Mouse (Mus musculus) liver, embryonic 13.5 days (tissue): Measurements from ENCODE around the gene Arcn1. TPM values are rescaled to one million over a fixed set of nuclear protein-coding genes. Genes with fewer than 3 reads are reported as not detected.
A peak's percentile ranks its signal among the peaks of the same experiment; 100 is the strongest.

ENCODE experiments used
- ATAC-seq: fragments of 200-750 bp; cut with Nextera tagmentation; 2 replicates; pipeline ENCODE4 v1.8.0; 2017; ENCODE audit warnings: low read depth, mild to moderate bottlenecking, moderate number of reproducible peaks, moderate library complexity
- DNase-seq: peaks from one replicate; pipeline ENCODE4 v3.0.0; 2022
- H3K27ac ChIP-seq: fragments of 300-500 bp; sonication (generic); 2 replicates; pipeline ENCODE4 v1.5.1; 2015; ENCODE audit warnings: moderate library complexity, mild to moderate bottlenecking, inconsistent platforms
- H3K27me3 ChIP-seq: fragments of 300-500 bp; sonication (generic); 2 replicates; pipeline ENCODE4 v1.6.1; 2015; ENCODE audit warnings: mild to moderate bottlenecking, inconsistent platforms
- H3K36me3 ChIP-seq: fragments of 300-500 bp; sonication (generic); 2 replicates; pipeline ENCODE4 v1.6.1; 2015; ENCODE audit warnings: mild to moderate bottlenecking, inconsistent platforms
- H3K4me1 ChIP-seq: fragments of 300-500 bp; sonication (generic); replicated peaks from 2 replicates; pipeline ENCODE4 v1.6.1; 2015; ENCODE audit warnings: inconsistent platforms
- H3K4me2 ChIP-seq: fragments of 300-500 bp; sonication (generic); 2 replicates; pipeline ENCODE4 v1.6.1; 2015; ENCODE audit warnings: inconsistent platforms, mild to moderate bottlenecking, moderate library complexity
- H3K4me3 ChIP-seq: fragments of 300-500 bp; sonication (generic); replicated peaks from 2 replicates; pipeline ENCODE4 v1.5.1; 2015; ENCODE audit warnings: mild to moderate bottlenecking, inconsistent platforms
- H3K9ac ChIP-seq: fragments of 300-500 bp; sonication (generic); 2 replicates; pipeline ENCODE4 v1.6.1; 2015; ENCODE audit warnings: mild to moderate bottlenecking, inconsistent platforms
- H3K9me3 ChIP-seq: fragments of 300-500 bp; sonication (generic); replicated peaks from 2 replicates; pipeline ENCODE4 v1.6.1; 2016; ENCODE audit warnings: inconsistent platforms
- WGBS: fragments of 180-500 bp; shearing (Covaris S2); methylation state at CpG from one replicate; pipeline ENCODE4 v1.1.7; 2015; ENCODE audit not compliant: insufficient replicate concordance; 5-methylcytosine and 5-hydroxymethylcytosine counted together
- polyA plus RNA-seq: library from polyadenylated mRNA; unstranded; fragments of >200 nt; fragmentation: Nextera tagmentation; extraction: Ambion mirVana; gene quantifications from 2 replicates; pipeline ENCODE4 v1.2.1, GENCODE M21; 2015

Arcn1 gene
- polyA plus RNA-seq, 1 experiment from 2014 or later, result 87.3 TPM

DNA sequence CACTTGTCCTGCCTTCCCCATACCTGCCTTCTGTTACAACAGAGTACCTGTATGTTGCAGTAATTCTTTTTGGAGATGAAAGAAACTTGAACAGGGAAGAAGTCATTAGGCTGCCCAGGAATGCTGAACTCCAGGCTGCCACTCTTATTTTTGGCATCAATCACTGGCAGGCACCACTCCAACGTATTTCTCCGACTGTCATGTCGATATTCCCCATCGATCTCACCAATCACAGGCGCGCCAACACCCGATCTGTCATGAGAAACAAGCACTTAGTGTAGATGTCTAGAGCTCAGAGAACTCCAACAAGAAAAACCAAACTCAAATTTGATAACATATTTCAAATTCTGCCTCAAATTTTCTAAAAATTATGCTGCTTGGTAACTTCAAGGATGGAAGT is 22.3 kb downstream of the Arcn1 start:
- Histone ChIP-seq H3K27ac (no peak overlapping the region), H3K4me3 (no peak overlapping the region), H3K4me2 (no peak overlapping the region), H3K36me3 (peaks cover 83% of the 10 kb centered on the region), H3K9me3 (no peaks in the 10 kb centered on the region), H3K4me1 (no peaks in the 10 kb centered on the region), H3K9ac (no peak overlapping the region), H3K27me3 (no peaks in the 10 kb centered on the region)
- no peak for DNase-seq
- 86% methylated on average over 7 of the region's 7 CpGs for WGBS
- ATAC-seq, result no peak

- Histone ChIP-seq H3K36me3 (peaks cover 39% of the 10 kb centered on the region), H3K4me1 (no peaks in the 10 kb centered on the region), H3K4me2 (no peak overlapping the region), H3K27ac (no peak overlapping the region), H3K9me3 (no peaks in the 10 kb centered on the region), H3K4me3 (no peak overlapping the region), H3K27me3 (peaks cover 19% of the 10 kb centered on the region), H3K9ac (no peak overlapping the region)
- DNase-seq (no peak), ATAC-seq (no peak)
- 78% methylated on average over 1 of the region's 1 CpGs for WGBS
Observed at GRCm38 (mm10) chr9:44740663-44741192, 26.9 kb downstream of the Arcn1 start.

GRCm38 (mm10) chr9:44737240-44737949 is 30.2 kb downstream of the Arcn1 start:
- Histone ChIP-seq H3K27me3 (peaks cover 52% of the 10 kb centered on the region), H3K4me1 (peaks cover 31% of the 10 kb centered on the region)
- DNase-seq, result no peak

DNA sequence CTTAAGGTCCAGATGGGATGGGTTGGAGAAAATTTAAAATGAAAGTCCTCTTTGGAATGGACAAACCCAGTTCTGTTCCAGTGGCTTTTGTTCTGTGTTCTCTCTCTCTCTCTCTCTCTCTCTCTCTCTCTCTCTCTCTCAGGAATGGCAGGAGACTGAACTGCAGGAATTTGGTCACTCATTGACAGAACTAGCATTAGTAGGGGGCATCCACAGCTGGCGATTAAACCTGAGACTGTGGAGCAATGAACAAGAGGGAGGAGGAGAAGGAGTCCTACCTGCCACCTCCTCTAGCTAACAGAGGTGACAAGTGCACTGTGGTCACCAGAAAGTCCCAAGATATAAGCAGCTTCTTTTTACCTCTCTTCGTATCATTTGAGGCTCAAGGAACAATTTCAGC is 31.3 kb downstream of the Arcn1 start:
- Histone ChIP-seq H3K9me3 (no peaks in the 10 kb centered on the region), H3K4me2 (no peak overlapping the region), H3K4me1 (peaks cover 39% of the 10 kb centered on the region), H3K9ac (no peak overlapping the region), H3K27ac (no peak overlapping the region), H3K36me3 (no peaks in the 10 kb centered on the region), H3K4me3 (no peak overlapping the region), H3K27me3 (peaks cover 56% of the 10 kb centered on the region)
- WGBS, result 50% methylated on average over 2 of the region's 2 CpGs
- DNase-seq (no peak), ATAC-seq (no peak)

More at GRCm38 (mm10) chr9:44737240-44737949, 30.2 kb downstream of the Arcn1 start:
- Histone ChIP-seq H3K27ac (no peak overlapping the region), H3K36me3 (peaks cover 6% of the 10 kb centered on the region), H3K4me2 (no peak overlapping the region), H3K4me3 (no peak overlapping the region), H3K9ac (no peak overlapping the region), H3K9me3 (no peaks in the 10 kb centered on the region)
- no peak for ATAC-seq
- 36% methylated on average over 8 of the region's 8 CpGs for WGBS

DNA sequence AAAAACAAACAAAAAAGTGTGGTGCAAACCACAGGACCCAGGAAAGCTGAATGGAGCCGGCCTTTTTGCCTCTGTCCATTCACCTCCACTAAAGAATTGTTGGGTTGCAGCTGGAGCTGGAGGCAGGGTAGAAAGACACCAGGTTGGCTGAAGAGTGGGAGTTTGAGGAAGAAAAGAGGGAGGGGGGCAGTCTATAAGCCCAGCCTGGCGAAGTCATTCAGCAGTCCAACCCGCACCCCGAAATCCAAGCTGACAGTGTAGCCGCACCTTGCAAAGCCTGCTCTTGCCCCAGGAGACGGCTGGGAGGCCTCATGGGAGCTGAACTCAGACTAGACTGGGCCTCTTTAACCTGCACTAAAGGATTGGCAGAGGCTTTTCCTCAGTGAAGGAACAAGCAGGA is 31.8 kb downstream of the Arcn1 start:
- H3K4me2 ChIP-seq, result no peak overlapping the region
- H3K9me3 ChIP-seq, result no peaks in the 10 kb centered on the region
- no peaks in the 10 kb centered on the region for H3K36me3 ChIP-seq
- H3K27me3 ChIP-seq, result peaks cover 56% of the 10 kb centered on the region
- DNase-seq, result no peak
- WGBS, result 69% methylated on average over 6 of the region's 6 CpGs
- H3K4me3 ChIP-seq, result no peak overlapping the region
- H3K4me1 ChIP-seq, result peaks cover 39% of the 10 kb centered on the region
- no peak overlapping the region for H3K9ac ChIP-seq
- ATAC-seq, result no peak
- H3K27ac ChIP-seq, result no peak overlapping the region

GRCm38 (mm10) chr9:44734524-44735494 is 32.8 kb downstream of the Arcn1 start, which contains the start of gene Phldb1:
TSS of gene Phldb1 (minus strand) at chr9:44735198.
- 4% methylated on average over 47 of the region's 47 CpGs for WGBS
- Histone ChIP-seq H3K9me3 (no peaks in the 10 kb centered on the region), H3K27ac (no peak within 1 kb of the TSS), H3K4me1 (peaks cover 39% of the 10 kb centered on the region), H3K36me3 (no peaks in the 10 kb centered on the region), H3K27me3 (peaks cover 56% of the 10 kb centered on the region), H3K4me3 (peak within 1 kb of the TSS; percentile 60), H3K4me2 (peak within 1 kb of the TSS; percentile 83), H3K9ac (peak within 1 kb of the TSS; percentile 55)
- peak; percentile 52 for ATAC-seq
- DNase-seq, result no peak

- DNase-seq (no peak), ATAC-seq (no peak)
- H3K9me3 ChIP-seq, result no peaks in the 10 kb centered on the region
- H3K27me3 ChIP-seq, result peaks cover 56% of the 10 kb centered on the region
- H3K4me3 ChIP-seq, result peak overlapping the region; percentile 60
- no peaks in the 10 kb centered on the region for H3K36me3 ChIP-seq
- WGBS, result under 1% methylated on average over 79 of the region's 79 CpGs
- peaks cover 39% of the 10 kb centered on the region for H3K4me1 ChIP-seq
- no peak overlapping the region for H3K27ac ChIP-seq
- H3K4me2 ChIP-seq, result peak overlapping the region; percentile 83
- H3K9ac ChIP-seq, result peak overlapping the region; percentile 55
Observed at GRCm38 (mm10) chr9:44733671-44734523, 33.7 kb downstream of the Arcn1 start.

DNA sequence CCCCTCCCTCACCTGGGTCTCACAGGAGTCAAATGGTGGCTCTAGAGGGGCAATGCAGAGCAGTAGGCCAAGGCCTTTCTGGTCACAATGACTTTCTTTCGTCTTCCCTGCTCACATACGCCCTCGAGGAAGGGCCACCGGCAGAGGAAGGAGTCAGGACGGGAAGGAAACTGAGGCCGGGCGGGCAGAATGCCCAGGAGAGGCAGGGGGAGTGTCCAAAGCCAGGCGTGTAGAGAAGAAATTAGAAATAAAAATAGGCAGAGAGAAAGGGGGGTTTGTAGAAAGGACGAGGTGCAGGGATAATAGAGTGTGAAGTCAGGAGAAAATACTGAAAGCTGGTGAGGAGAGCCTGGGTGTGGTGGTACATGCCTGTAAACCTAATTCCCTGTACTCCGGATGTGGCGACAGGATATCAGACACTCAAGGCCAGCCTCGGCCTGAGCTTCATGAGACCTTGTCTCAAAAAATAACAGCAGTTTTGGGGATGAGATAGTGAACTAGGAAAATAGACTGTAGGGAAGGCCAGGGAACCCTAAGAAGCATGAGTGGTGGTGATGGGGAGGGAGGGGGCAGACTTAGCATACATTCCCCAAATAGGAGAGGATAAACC is 34.6 kb downstream of the Arcn1 start:
- Histone ChIP-seq H3K4me1 (peaks cover 39% of the 10 kb centered on the region), H3K9me3 (no peaks in the 10 kb centered on the region), H3K27me3 (peaks cover 59% of the 10 kb centered on the region), H3K27ac (no peak overlapping the region), H3K4me3 (peak overlapping the region; percentile 60), H3K9ac (0 out of 2 replicates have a peak overlapping the region, but pooled peaks have one; percentile 55), H3K4me2 (peak overlapping the region; percentile 83), H3K36me3 (no peaks in the 10 kb centered on the region)
- DNase-seq (no peak), ATAC-seq (no peak)
- WGBS, result 30% methylated on average over 12 of the region's 12 CpGs

- ATAC-seq (peak; percentile 39; the same call in 1 of the 2 replicates), DNase-seq (no peak)
- 19% methylated on average over 5 of the region's 5 CpGs for whole genome bisulfite sequencing
- no peak overlapping the region for H3K4me2 ChIP-seq
- H3K9me3 ChIP-seq, result no peaks in the 10 kb centered on the region
- peaks cover 50% of the 10 kb centered on the region for H3K27me3 ChIP-seq
- H3K4me3 ChIP-seq, result no peak overlapping the region
- H3K4me1 ChIP-seq, result peaks cover 39% of the 10 kb centered on the region
- no peaks in the 10 kb centered on the region for H3K36me3 ChIP-seq
- no peak overlapping the region for H3K9ac ChIP-seq
- no peak overlapping the region for H3K27ac ChIP-seq
Observed at GRCm38 (mm10) chr9:44732130-44732549, 35.5 kb downstream of the Arcn1 start.

- Histone ChIP-seq H3K4me2 (no peak overlapping the region), H3K27me3 (peaks cover 7% of the 10 kb centered on the region), H3K4me3 (no peak overlapping the region), H3K9ac (no peak overlapping the region), H3K27ac (no peak overlapping the region), H3K9me3 (no peaks in the 10 kb centered on the region), H3K4me1 (peaks cover 14% of the 10 kb centered on the region), H3K36me3 (no peaks in the 10 kb centered on the region)
- DNase-seq, result no peak
- WGBS, result 58% methylated on average over 5 of the region's 5 CpGs
- no peak for ATAC-seq
Observed at GRCm38 (mm10) chr9:44727441-44727840, 40.2 kb downstream of the Arcn1 start.
